Mouse (Mus musculus): ENCODE results near the gene Zic2. TPM values are rescaled to one million over a fixed set of nuclear protein-coding genes. Genes with fewer than 3 reads are reported as not detected.

Gene Zic2
- total and polyA plus RNA-seq, 3 experiments, result 0.13 TPM; not detected in 2

DNA sequence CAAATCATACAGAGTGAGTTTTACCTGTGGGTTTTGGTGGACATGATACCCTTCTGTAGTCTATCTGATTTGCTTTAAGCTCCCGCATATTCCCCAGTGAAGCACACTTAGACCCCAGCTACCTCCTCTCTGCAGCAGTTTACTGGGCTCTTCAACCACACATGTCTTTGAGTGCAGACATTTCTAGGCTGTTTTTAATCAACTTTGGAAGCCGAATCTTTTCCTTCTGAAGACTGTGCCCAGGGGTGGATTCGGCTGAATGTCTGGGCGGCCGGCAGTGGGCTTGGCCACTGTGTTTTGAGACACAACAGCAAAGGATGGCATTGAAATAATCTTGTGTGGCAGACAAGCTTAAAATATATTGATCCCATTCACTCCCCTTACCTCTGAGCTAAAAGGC lies 12.1 kb downstream of the Zic2 start:
- Histone ChIP-seq H3K36me3 (replicated peaks in 1 of 2; ENCODE audit: control insufficient read depth in 1 of 2, insufficient read depth in 1 of 2, low read length in 1 of 2) (no peaks in the 10 kb centered on the region), H3K27me3 (replicated peaks) (no peaks in the 10 kb centered on the region), H3K27ac (ENCODE audit: insufficient read depth, low read depth) (no peak overlapping the region), H3K4me3 (replicated peaks in 1 of 3; ENCODE audit: low read depth in 2 of 3, low read length in 2 of 3, poor library complexity in 1 of 3) (no peak overlapping the region), H3K4me2 (ENCODE audit: insufficient read depth, low read depth, poor library complexity, severe bottlenecking) (no peak overlapping the region), H3K9ac (ENCODE audit: insufficient read depth, low read depth) (no peak overlapping the region), H3K4me1 (ENCODE audit: control insufficient read depth in 1 of 2, insufficient read depth in 2 of 2) (peaks cover 4 to 26% of the 10 kb centered on the region in 2 experiments; a peak in 2 of 4 replicates), H3K79me2 (replicated peaks; ENCODE audit: control insufficient read depth, extremely low read depth, insufficient read depth, poor library complexity, severe bottlenecking) (no peaks in the 10 kb centered on the region), H3K9me3 (replicated peaks; ENCODE audit: low read length) (no peaks in the 10 kb centered on the region)
- in situ Hi-C loops (cut with MboI; ENCODE audit: low pct_ligation_motif_present, low pct_unique_long_range_greater_than_20kb, low sequenced_read_pairs), result no loop called here
- TF ChIP-seq CHD1 (IDR thresholded peaks at IDR 0.05; ENCODE audit: low read depth, low read length) (no peak), JUND (conservative IDR thresholded peaks at IDR 0.05; ENCODE audit: low read depth, low read length) (no peak), MEF2A (IDR thresholded peaks at IDR 0.05; ENCODE audit: borderline replicate concordance, low read depth, low read length) (no peak), MAZ (IDR thresholded peaks at IDR 0.05; ENCODE audit: low read depth, low read length) (no peak), GABPA (IDR thresholded peaks at IDR 0.05; ENCODE audit: insufficient replicate concordance, low read depth, low read length) (no peak), NRF1 (IDR thresholded peaks at IDR 0.05; ENCODE audit: low read depth, low read length) (no peak), ZKSCAN1 (IDR thresholded peaks at IDR 0.05; ENCODE audit: borderline replicate concordance, low read depth, low read length) (no peak), JUN (IDR thresholded peaks at IDR 0.05; ENCODE audit: insufficient read depth, low read depth, low read length) (no peak), RAD21 (IDR thresholded peaks at IDR 0.05; ENCODE audit: low read depth, low read length) (no peak), TCF12 (IDR thresholded peaks at IDR 0.05; ENCODE audit: low read depth, low read length) (no peak), MYC (IDR thresholded peaks at IDR 0.05; ENCODE audit: low read depth, low read length) (no peak), ZC3H11A (IDR thresholded peaks at IDR 0.05; ENCODE audit: low read depth, low read length) (no peak)
- DNase-seq (ENCODE audit: extremely low read depth), result no peak
- dilution Hi-C loops (cut with MboI; ENCODE audit: extremely low pct_ligation_motif_present, extremely low pct_unique_long_range_greater_than_20kb, low sequenced_read_pairs), result no loop called here

GRCm38 (mm10) chr14:122489041-122489440 lies 13.8 kb downstream of the Zic2 start:
- H3K27ac ChIP-seq (ENCODE audit: insufficient read depth, low read depth), result no peak overlapping the region
- peaks cover 4 to 18% of the 10 kb centered on the region in 2 experiments; a peak in 2 of 4 replicates for H3K4me1 ChIP-seq (ENCODE audit: control insufficient read depth in 1 of 2, insufficient read depth in 2 of 2)
- no peaks in the 10 kb centered on the region for H3K36me3 ChIP-seq (replicated peaks in 1 of 2; ENCODE audit: control insufficient read depth in 1 of 2, insufficient read depth in 1 of 2, low read length in 1 of 2)
- H3K4me2 ChIP-seq (ENCODE audit: insufficient read depth, low read depth, poor library complexity, severe bottlenecking), result peak overlapping the region; percentile 87
- DNase-seq (ENCODE audit: extremely low read depth), result no peak
- peak overlapping the region; percentile 33; the same call in 1 of the 2 replicates for H3K9ac ChIP-seq (ENCODE audit: insufficient read depth, low read depth)
- no peaks in the 10 kb centered on the region for H3K79me2 ChIP-seq (replicated peaks; ENCODE audit: control insufficient read depth, extremely low read depth, insufficient read depth, poor library complexity, severe bottlenecking)
- dilution Hi-C loops (cut with MboI; ENCODE audit: extremely low pct_ligation_motif_present, extremely low pct_unique_long_range_greater_than_20kb, low sequenced_read_pairs) (no loop called here), in situ Hi-C loops (cut with MboI; ENCODE audit: low pct_ligation_motif_present, low pct_unique_long_range_greater_than_20kb, low sequenced_read_pairs) (no loop called here)
- H3K9me3 ChIP-seq (replicated peaks; ENCODE audit: low read length), result no peaks in the 10 kb centered on the region
- no peak overlapping the region for H3K4me3 ChIP-seq (replicated peaks in 1 of 3; ENCODE audit: low read depth in 2 of 3, low read length in 2 of 3, poor library complexity in 1 of 3)
- H3K27me3 ChIP-seq (replicated peaks), result no peaks in the 10 kb centered on the region
- TF ChIP-seq ZC3H11A (IDR thresholded peaks at IDR 0.05; ENCODE audit: low read depth, low read length) (no peak), RAD21 (IDR thresholded peaks at IDR 0.05; ENCODE audit: low read depth, low read length) (no peak), CHD1 (IDR thresholded peaks at IDR 0.05; ENCODE audit: low read depth, low read length) (0 out of 2 replicates have a peak, but pooled peaks have one; percentile 49), ZMIZ1 (IDR thresholded peaks at IDR 0.05; ENCODE audit: low read depth, low read length) (no peak), IRF4 (IDR thresholded peaks at IDR 0.05; ENCODE audit: low read depth, low read length) (no peak), SMC3 (IDR thresholded peaks at IDR 0.05; ENCODE audit: low read depth, low read length) (no peak), MAX (IDR thresholded peaks at IDR 0.05; ENCODE audit: low read length) (peak; percentile 67; the same call in 1 of the 2 replicates), POLR2A (IDR thresholded peaks at IDR 0.05; ENCODE audit: low read depth, low read length) (no peak), MXI1 (IDR thresholded peaks at IDR 0.05; ENCODE audit: low read depth, low read length) (peak; percentile 23; the same call in 1 of the 2 replicates), SIN3A (IDR thresholded peaks at IDR 0.05; ENCODE audit: low read length) (no peak), MAZ (IDR thresholded peaks at IDR 0.05; ENCODE audit: low read depth, low read length) (no peak), USF2 (conservative IDR thresholded peaks at IDR 0.05; ENCODE audit: low read depth, low read length) (no peak), ETS1 (conservative IDR thresholded peaks at IDR 0.05; ENCODE audit: low read depth, low read length) (no peak)
